Mouse (Mus musculus): Measurements from ENCODE around the gene Map3k9. TPM values are rescaled to one million over a fixed set of nuclear protein-coding genes. Genes with fewer than 3 reads are reported as not detected.

Gene Map3k9
- polyA plus RNA-seq, 1 experiment from 2014 or later, result 9.3 TPM

DNA sequence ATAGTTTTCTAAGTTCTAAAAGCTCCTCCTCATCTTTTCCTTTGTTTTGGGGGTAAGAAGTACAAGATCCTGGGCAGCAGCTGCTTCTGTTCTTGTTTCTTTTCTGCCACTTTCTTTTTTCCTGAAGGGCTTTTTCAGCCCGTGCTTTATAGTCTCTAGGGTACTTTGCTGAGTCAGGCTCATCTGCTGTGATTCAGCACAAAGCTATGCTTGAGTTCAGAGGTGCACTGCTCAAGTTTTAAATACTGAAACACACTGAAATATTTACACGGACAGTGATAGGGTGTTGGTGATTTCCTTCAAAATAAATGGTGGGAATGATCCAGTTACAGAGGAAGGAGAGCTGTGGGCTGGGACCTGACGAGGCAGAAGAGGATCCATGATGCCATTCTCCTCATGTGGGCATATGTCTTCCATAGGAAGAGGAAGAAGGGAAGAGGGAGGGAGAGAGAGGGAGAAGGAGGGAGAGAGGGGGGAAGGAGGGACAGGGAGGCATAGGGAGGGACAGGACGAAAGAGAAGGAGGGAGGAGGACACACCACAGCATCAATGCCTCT lies 32.9 kb downstream of the Map3k9 start:
- 57% methylated on average over 4 of the region's 4 CpGs for WGBS
- no peak overlapping the region for H3K4me2 ChIP-seq (replicated peaks)
- 0 out of 2 replicates have a peak, but pooled peaks cover 6% of the 10 kb centered on the region for H3K36me3 ChIP-seq
- ATAC-seq, result no peak
- no peak overlapping the region for H3K9ac ChIP-seq (replicated peaks)
- H3K9me3 ChIP-seq, result no peaks in the 10 kb centered on the region
- H3K27ac ChIP-seq, result no peak overlapping the region
- H3K4me3 ChIP-seq (replicated peaks), result no peak overlapping the region
- H3K27me3 ChIP-seq, result no peaks in the 10 kb centered on the region
- peaks cover 6% of the 10 kb centered on the region; the same call in 1 of the 2 replicates for H3K4me1 ChIP-seq (replicated peaks)

DNA sequence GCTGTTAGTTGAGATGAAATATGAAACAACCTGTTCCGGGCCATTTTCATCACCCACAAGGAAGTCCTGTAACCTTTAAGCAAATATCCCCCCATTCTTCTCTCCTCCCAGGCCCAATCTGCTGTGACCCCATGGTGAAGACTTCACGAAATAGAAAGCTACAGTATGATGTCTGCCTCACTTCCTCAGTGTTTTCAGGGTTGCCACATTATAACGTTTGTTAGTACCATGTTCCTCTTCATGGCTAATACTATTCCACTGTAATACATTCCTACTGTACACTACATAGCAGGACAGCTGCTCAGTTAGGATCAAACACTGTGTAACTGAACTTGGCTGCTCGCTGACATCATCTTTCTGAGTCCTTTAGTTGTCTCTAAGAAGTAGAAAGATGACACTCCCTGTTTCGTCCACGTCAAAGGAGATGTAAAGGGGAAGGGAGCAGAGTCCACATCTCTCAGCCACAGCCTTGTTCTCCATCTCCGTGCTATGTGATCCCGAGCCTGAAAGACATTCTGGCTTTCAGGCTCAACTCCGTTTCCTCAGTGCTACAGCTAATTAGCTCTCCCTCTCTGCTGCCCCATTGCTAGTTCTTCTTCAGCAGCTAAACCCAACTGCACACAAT lies 34.5 kb downstream of the Map3k9 start:
- ATAC-seq, result no peak
- H3K4me3 ChIP-seq (replicated peaks), result no peak overlapping the region
- no peak overlapping the region for H3K9ac ChIP-seq (replicated peaks)
- no peaks in the 10 kb centered on the region for H3K27me3 ChIP-seq
- peaks cover 6% of the 10 kb centered on the region; the same call in 1 of the 2 replicates for H3K4me1 ChIP-seq (replicated peaks)
- peaks cover 15% of the 10 kb centered on the region; the same call in 1 of the 2 replicates for H3K36me3 ChIP-seq
- 79% methylated on average over 9 of the region's 9 CpGs for WGBS
- no peak overlapping the region for H3K4me2 ChIP-seq (replicated peaks)
- no peak overlapping the region for H3K27ac ChIP-seq
- H3K9me3 ChIP-seq, result no peaks in the 10 kb centered on the region

DNA sequence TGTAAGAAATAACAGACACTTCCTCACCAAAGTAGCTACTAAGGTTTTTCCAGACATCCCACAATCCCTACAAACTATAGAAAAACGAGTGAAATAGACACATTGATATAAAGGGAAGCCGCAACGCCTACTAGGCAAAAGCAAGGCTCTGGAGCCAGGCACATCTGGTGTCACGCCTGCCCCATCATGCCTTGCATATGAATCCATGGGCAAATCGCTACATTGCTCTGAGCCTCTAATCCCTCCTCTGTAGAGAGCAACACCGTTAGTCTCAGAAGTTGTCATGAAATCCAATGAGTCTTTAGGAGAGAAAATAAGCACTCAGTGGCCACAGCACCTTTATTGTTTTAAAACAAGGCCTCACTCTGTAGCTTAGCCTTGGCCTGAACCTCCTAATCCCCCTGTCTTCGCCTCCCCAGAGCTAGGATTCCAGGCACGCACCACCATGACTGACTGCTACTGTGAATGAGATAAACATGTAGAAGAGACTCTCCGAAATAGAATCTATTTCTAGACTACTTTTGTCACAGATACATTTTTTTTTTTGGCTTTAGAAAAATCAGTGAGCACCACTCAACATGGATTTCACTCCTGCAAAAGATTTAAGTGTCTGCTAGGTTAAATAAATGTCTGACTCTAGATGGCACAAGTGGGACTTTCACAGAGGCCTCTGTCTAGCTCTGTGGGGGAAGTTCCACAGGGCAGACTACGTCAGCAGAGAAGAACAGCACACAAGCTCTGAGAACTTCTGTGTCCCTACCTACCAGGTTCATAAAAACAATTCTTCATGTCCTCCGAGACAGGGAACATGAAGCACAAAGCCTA lies 45.5 kb downstream of the Map3k9 start:
- no peak for ATAC-seq
- H3K36me3 ChIP-seq, result peaks cover 76% of the 10 kb centered on the region

DNA sequence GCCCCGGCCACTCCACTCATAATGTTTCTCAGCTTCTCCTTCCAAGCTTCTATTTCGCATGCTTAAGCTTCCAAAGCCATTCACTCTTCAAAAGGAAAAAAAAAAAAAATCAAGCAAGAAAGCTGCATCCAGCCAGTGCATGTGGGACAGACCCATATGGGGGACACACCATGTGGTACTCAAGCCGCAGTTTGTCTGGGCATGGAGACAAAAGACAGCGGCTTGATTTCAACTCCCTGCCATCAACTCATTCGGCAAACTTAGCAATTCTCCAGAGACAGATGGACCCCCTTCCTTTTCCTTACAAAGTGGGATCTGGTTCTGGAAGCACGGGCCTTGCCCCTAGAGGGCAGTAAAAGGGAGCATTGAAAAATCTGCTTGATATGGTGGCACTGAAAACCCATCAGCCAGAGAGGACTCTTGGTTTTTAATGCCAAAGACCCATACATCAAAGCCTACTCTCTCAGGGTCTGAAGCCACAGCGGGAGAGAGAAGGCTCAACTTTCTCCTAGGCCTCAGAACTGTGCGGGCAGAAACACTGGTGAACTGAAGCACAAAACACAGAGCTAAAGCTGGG lies 54.6 kb downstream of the Map3k9 start:
- Histone ChIP-seq H3K9ac (replicated peaks) (no peak overlapping the region), H3K4me3 (replicated peaks) (no peak overlapping the region), H3K27ac (no peak overlapping the region), H3K9me3 (no peaks in the 10 kb centered on the region), H3K4me1 (replicated peaks) (no peaks in the 10 kb centered on the region), H3K36me3 (peaks cover 86% of the 10 kb centered on the region), H3K27me3 (no peaks in the 10 kb centered on the region), H3K4me2 (replicated peaks) (no peak overlapping the region)
- no peak for ATAC-seq
- 80% methylated on average over 8 of the region's 8 CpGs for WGBS

More for the DNA sequence above, 45.5 kb downstream of the Map3k9 start:
- H3K4me3 ChIP-seq (replicated peaks), result no peak overlapping the region
- no peaks in the 10 kb centered on the region for H3K9me3 ChIP-seq
- H3K4me2 ChIP-seq (replicated peaks), result no peak overlapping the region
- no peak overlapping the region for H3K27ac ChIP-seq
- H3K9ac ChIP-seq (replicated peaks), result no peak overlapping the region
- H3K4me1 ChIP-seq (replicated peaks), result 0 out of 2 replicates have a peak, but pooled peaks cover 4% of the 10 kb centered on the region
- H3K27me3 ChIP-seq, result no peaks in the 10 kb centered on the region
- WGBS, result 66% methylated on average over 11 of the region's 11 CpGs

DNA sequence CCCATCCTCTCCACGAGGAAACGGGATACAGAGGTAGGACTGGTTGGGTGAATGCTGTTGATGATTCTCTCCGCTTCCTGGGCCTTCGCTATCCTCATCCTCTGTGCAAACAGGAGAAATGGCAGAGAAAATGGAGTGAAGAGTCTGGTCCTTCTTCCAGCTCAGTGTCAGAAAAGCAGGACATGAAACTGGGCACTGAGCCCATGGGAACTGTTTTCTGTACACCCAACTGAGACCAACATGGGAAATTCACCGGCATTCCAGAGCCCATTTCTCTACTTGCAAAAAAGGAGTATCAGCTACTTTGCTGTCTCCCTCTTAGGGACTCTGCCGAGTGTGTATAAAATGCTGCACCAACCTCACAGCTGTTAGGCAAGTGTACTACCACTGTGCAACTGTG lies 56.2 kb downstream of the Map3k9 start:
- no peak for ATAC-seq
- no peaks in the 10 kb centered on the region for H3K27me3 ChIP-seq
- no peak overlapping the region for H3K4me2 ChIP-seq (replicated peaks)
- H3K27ac ChIP-seq, result no peak overlapping the region
- H3K9ac ChIP-seq (replicated peaks), result no peak overlapping the region
- no peaks in the 10 kb centered on the region for H3K9me3 ChIP-seq
- no peak overlapping the region for H3K4me3 ChIP-seq (replicated peaks)
- H3K36me3 ChIP-seq, result peaks cover 80% of the 10 kb centered on the region
- 96% methylated on average over 6 of the region's 6 CpGs for WGBS
- no peaks in the 10 kb centered on the region for H3K4me1 ChIP-seq (replicated peaks)

DNA sequence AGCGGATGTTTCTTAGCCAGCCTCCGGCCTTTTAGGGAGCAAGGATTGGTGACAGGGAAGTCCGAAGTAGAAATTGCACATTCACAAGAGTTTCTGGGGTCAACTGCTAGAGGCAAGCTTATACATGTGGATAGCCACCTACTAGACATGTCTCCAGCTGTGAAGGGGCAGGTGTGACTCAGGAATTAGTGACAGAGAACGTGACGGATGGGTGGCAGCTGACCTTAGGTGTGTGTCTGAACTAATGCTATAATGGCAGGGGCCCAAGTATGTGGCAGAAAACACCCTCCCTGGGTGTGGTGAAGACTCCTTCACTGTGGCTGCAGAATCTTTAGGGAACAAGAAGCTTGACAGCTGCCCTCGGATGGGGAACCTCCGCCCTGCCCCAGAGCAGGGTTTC lies 57.6 kb downstream of the Map3k9 start:
- 90% methylated on average over 7 of the region's 7 CpGs for WGBS
- H3K27ac ChIP-seq, result no peak overlapping the region
- no peak overlapping the region for H3K9ac ChIP-seq (replicated peaks)
- H3K4me3 ChIP-seq (replicated peaks), result no peak overlapping the region
- ATAC-seq, result no peak
- no peaks in the 10 kb centered on the region for H3K4me1 ChIP-seq (replicated peaks)
- H3K9me3 ChIP-seq, result no peaks in the 10 kb centered on the region
- H3K36me3 ChIP-seq, result peaks cover 67% of the 10 kb centered on the region
- no peaks in the 10 kb centered on the region for H3K27me3 ChIP-seq
- no peak overlapping the region for H3K4me2 ChIP-seq (replicated peaks)

DNA sequence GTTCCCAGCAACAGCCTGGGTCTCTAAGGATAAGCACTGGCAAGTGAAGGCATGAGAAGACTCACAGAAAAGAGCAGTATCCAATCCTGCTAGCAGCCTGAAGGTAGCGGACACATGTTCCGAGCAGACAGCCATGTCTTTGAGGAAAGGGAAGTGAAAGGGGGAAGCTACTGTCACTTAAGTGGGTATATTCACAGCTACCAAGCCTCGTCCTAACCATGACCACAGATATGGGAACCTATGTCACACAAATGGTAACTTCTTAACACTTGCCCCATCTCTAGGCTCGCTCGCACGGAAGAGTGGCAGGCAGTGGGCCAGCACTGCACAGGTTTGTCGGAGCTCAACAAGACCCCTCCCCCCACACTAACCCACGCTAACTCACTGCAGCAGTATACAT lies 61.3 kb downstream of the Map3k9 start:
- WGBS, result 97% methylated on average over 8 of the region's 8 CpGs
- Histone ChIP-seq H3K4me1 (replicated peaks) (peaks cover 4% of the 10 kb centered on the region; the same call in 1 of the 2 replicates), H3K4me3 (replicated peaks) (no peak overlapping the region), H3K9ac (replicated peaks) (no peak overlapping the region), H3K9me3 (no peaks in the 10 kb centered on the region), H3K4me2 (replicated peaks) (no peak overlapping the region), H3K27me3 (no peaks in the 10 kb centered on the region), H3K27ac (no peak overlapping the region), H3K36me3 (peaks cover 37% of the 10 kb centered on the region)
- no peak for ATAC-seq

DNA sequence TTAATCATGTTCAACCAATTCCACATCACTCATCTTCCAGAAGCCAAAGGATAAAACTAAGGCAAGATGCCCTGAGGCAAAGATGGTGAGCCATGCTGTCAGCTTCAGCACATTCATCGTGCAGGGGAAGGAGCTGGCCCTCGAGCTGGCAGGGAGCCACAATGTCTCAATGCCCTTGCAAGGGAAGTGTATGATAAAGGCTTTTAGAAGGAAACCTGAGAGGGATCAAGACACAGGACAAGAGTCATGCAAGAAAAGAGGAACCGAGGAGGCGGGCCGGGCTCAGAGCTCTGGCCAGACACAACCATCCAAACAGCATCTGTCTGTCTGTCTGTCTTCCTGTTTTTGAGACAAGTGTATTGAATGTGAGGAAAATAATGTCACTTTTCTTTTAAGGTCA lies 61.8 kb downstream of the Map3k9 start:
- no peak for ATAC-seq
- Histone ChIP-seq H3K4me2 (replicated peaks) (no peak overlapping the region), H3K4me1 (replicated peaks) (peaks cover 6% of the 10 kb centered on the region; the same call in 1 of the 2 replicates), H3K27me3 (no peaks in the 10 kb centered on the region), H3K9me3 (no peaks in the 10 kb centered on the region), H3K4me3 (replicated peaks) (no peak overlapping the region), H3K9ac (replicated peaks) (no peak overlapping the region), H3K36me3 (peaks cover 32% of the 10 kb centered on the region), H3K27ac (no peak overlapping the region)
- 78% methylated on average over 5 of the region's 5 CpGs for WGBS

DNA sequence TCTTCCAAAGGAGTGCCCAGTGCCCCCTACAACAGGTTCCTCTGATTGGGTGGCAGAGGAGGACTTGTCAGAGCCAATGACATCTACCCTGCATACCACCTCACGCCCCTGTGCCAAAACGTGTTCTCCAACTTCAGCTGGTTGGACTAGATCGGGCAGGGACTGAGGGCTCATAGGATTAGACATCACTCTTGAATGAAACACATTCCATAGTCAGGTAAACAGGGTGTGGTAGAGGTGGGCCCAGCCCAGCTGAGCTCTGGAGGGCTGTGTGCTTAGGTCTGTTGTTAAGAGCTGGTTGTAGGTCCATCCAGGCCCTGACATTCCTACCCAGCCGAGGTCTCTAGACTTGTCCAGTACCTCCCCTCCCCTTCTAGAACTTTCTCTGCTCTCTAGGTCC lies 68.4 kb downstream of the Map3k9 start:
- H3K4me3 ChIP-seq (replicated peaks), result no peak overlapping the region

DNA sequence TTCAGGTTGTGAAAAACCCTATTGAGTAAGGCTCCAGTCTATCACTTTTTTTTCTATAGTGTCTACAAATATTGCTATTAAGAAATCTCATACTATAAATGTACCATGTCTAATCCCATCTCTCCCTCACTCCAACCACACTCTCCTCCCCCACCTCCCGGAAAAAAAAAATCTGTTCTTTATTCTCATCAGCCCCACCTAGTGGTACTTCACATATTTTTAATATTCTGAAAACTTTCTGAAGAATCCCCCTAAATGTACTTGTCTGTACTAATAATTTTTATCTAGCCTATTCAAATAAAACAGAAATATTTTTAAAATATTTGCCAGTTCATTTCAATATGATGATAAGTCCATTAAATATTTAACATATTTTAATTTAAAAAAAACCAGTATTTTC lies 78.1 kb downstream of the Map3k9 start:
- H3K36me3 ChIP-seq, result no peaks in the 10 kb centered on the region
- no peak overlapping the region for H3K9ac ChIP-seq (replicated peaks)
- H3K27me3 ChIP-seq, result peaks cover 7% of the 10 kb centered on the region
- H3K9me3 ChIP-seq, result peaks cover 6% of the 10 kb centered on the region; the same call in 1 of the 2 replicates
- no peak overlapping the region for H3K4me2 ChIP-seq (replicated peaks)
- no peak for ATAC-seq
- 5% methylated on average over 1 of the region's 1 CpGs for WGBS
- H3K4me3 ChIP-seq (replicated peaks), result no peak overlapping the region
- no peak overlapping the region for H3K27ac ChIP-seq
- H3K4me1 ChIP-seq (replicated peaks), result peaks cover 6% of the 10 kb centered on the region; the same call in 1 of the 2 replicates

More for the DNA sequence above, 68.4 kb downstream of the Map3k9 start:
- Histone ChIP-seq H3K4me2 (replicated peaks) (no peak overlapping the region), H3K27me3 (no peaks in the 10 kb centered on the region), H3K4me1 (replicated peaks) (peaks cover 6% of the 10 kb centered on the region; the same call in 1 of the 2 replicates), H3K9me3 (peaks cover 6% of the 10 kb centered on the region; the same call in 1 of the 2 replicates), H3K27ac (no peak overlapping the region), H3K36me3 (no peaks in the 10 kb centered on the region), H3K9ac (replicated peaks) (no peak overlapping the region)
- 93% methylated on average over 4 of the region's 4 CpGs for WGBS
- ATAC-seq, result no peak

DNA sequence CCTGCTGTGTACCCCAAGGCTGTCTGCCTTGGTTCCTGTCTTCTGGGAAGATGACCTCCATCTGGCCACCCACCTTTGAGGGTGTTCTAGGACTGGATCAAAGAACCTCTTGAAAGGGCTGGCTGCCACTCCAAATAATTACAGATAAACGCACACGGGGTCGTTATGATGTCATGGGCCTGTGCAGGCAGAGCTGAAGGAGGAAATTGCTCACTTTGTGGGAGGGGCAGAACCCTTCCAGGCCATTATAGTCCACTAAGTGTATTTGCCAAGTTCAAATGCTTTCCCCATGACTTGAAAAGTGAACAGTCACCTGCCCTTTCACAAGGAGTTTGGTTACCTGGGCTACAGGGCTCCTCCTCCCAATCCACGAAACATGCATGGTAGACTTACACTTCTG lies 83.0 kb downstream of the Map3k9 start:
- H3K27me3 ChIP-seq, result peaks cover 7% of the 10 kb centered on the region
- no peak overlapping the region for H3K9ac ChIP-seq (replicated peaks)
- H3K4me2 ChIP-seq (replicated peaks), result no peak overlapping the region
- H3K36me3 ChIP-seq, result no peaks in the 10 kb centered on the region
- H3K4me3 ChIP-seq (replicated peaks), result no peak overlapping the region
- 70% methylated on average over 4 of the region's 4 CpGs for WGBS
- ATAC-seq, result no peak
- H3K27ac ChIP-seq, result no peak overlapping the region
- H3K9me3 ChIP-seq, result no peaks in the 10 kb centered on the region
- H3K4me1 ChIP-seq (replicated peaks), result peaks cover 6% of the 10 kb centered on the region; the same call in 1 of the 2 replicates
